Mouse (Mus musculus): ENCODE results near the gene Gpr162. TPM values are rescaled to one million over a fixed set of nuclear protein-coding genes. Genes with fewer than 3 reads are reported as not detected.

The Gpr162 gene
- polyA plus RNA-seq, 1 experiment from 2014 or later, result 1.2 TPM

- Histone ChIP-seq H3K27ac (peak overlapping the region; percentile 88), H3K4me1 (peaks cover 71% of the 10 kb centered on the region)
- no peak for DNase-seq (ENCODE audit: low spot score)
These were observed 592 bp downstream of the Gpr162 start for GRCm38 (mm10) chr6:124863125-124863657.

GRCm38 (mm10) chr6:124862406-124863124 lies 1.2 kb downstream of the Gpr162 start:
- H3K27ac ChIP-seq, result peak overlapping the region; percentile 88
- 15% methylated on average over 8 of the region's 8 CpGs for WGBS
- H3K4me1 ChIP-seq, result peaks cover 78% of the 10 kb centered on the region
- H3K27me3 ChIP-seq (ENCODE audit: low read depth, poor library complexity, severe bottlenecking), result peaks cover 95% of the 10 kb centered on the region
- peak overlapping the region; percentile 68 for H3K4me3 ChIP-seq
- no peaks in the 10 kb centered on the region for H3K9me3 ChIP-seq (replicated peaks)
- peaks cover 3% of the 10 kb centered on the region; the same call in 1 of the 2 replicates for H3K36me3 ChIP-seq
- DNase-seq (ENCODE audit: low spot score), result no peak

More at GRCm38 (mm10) chr6:124863125-124863657, 592 bp downstream of the Gpr162 start:
- Histone ChIP-seq H3K4me3 (peak overlapping the region; percentile 68), H3K27me3 (ENCODE audit: low read depth, poor library complexity, severe bottlenecking) (peaks cover 96% of the 10 kb centered on the region), H3K9me3 (replicated peaks) (no peaks in the 10 kb centered on the region), H3K36me3 (peaks cover 3% of the 10 kb centered on the region; the same call in 1 of the 2 replicates)
- 2% methylated on average over 9 of the region's 16 CpGs for WGBS

GRCm38 (mm10) chr6:124861802-124862201 lies 2.0 kb downstream of the Gpr162 start:
- Histone ChIP-seq H3K9me3 (replicated peaks) (no peaks in the 10 kb centered on the region), H3K4me1 (peaks cover 85% of the 10 kb centered on the region), H3K4me3 (no peak overlapping the region), H3K36me3 (peaks cover 3% of the 10 kb centered on the region; the same call in 1 of the 2 replicates), H3K27ac (no peak overlapping the region), H3K27me3 (ENCODE audit: low read depth, poor library complexity, severe bottlenecking) (peaks cover 87% of the 10 kb centered on the region)
- 56% methylated on average over 3 of the region's 3 CpGs for WGBS
- DNase-seq (ENCODE audit: low spot score), result no peak

GRCm38 (mm10) chr6:124861266-124861665 lies 2.5 kb downstream of the Gpr162 start:
- Histone ChIP-seq H3K4me3 (no peak overlapping the region), H3K36me3 (peaks cover 3% of the 10 kb centered on the region; the same call in 1 of the 2 replicates), H3K9me3 (replicated peaks) (no peaks in the 10 kb centered on the region), H3K27me3 (ENCODE audit: low read depth, poor library complexity, severe bottlenecking) (peaks cover 82% of the 10 kb centered on the region), H3K4me1 (peaks cover 86% of the 10 kb centered on the region), H3K27ac (peak overlapping the region; percentile 51; the same call in 1 of the 2 replicates)
- WGBS, result 82% methylated on average over 19 of the region's 19 CpGs
- DNase-seq (ENCODE audit: low spot score), result no peak

- H3K27ac ChIP-seq, result no peak overlapping the region
- no peaks in the 10 kb centered on the region for H3K9me3 ChIP-seq (replicated peaks)
- DNase-seq (ENCODE audit: low spot score), result no peak
- H3K27me3 ChIP-seq (ENCODE audit: low read depth, poor library complexity, severe bottlenecking), result peaks cover 75% of the 10 kb centered on the region
- H3K36me3 ChIP-seq, result peaks cover 3% of the 10 kb centered on the region; the same call in 1 of the 2 replicates
- H3K4me3 ChIP-seq, result no peak overlapping the region
- 86% methylated on average over 9 of the region's 9 CpGs for WGBS
- H3K4me1 ChIP-seq, result peaks cover 86% of the 10 kb centered on the region
These were observed 3.3 kb downstream of the Gpr162 start for GRCm38 (mm10) chr6:124860511-124860910.

- Histone ChIP-seq H3K27me3 (ENCODE audit: low read depth, poor library complexity, severe bottlenecking) (peaks cover 71% of the 10 kb centered on the region), H3K36me3 (peaks cover 8% of the 10 kb centered on the region), H3K9me3 (replicated peaks) (no peaks in the 10 kb centered on the region), H3K27ac (peak overlapping the region; percentile 56), H3K4me3 (peak overlapping the region; percentile 20; the same call in 1 of the 2 replicates), H3K4me1 (peaks cover 93% of the 10 kb centered on the region)
- 12% methylated on average over 12 of the region's 12 CpGs for WGBS
- DNase-seq (ENCODE audit: low spot score), result peak; percentile 89
These were observed 4.1 kb downstream of the Gpr162 start for GRCm38 (mm10) chr6:124859725-124860124.

- 76% methylated on average over 28 of the region's 28 CpGs for WGBS
- Histone ChIP-seq H3K4me1 (peaks cover 86% of the 10 kb centered on the region), H3K27me3 (ENCODE audit: low read depth, poor library complexity, severe bottlenecking) (peaks cover 63% of the 10 kb centered on the region), H3K9me3 (replicated peaks) (no peaks in the 10 kb centered on the region), H3K27ac (peak overlapping the region; percentile 100), H3K36me3 (peaks cover 18% of the 10 kb centered on the region), H3K4me3 (peak overlapping the region; percentile 93)
- no peak for DNase-seq (ENCODE audit: low spot score)
These were observed 5.0 kb downstream of the Gpr162 start for GRCm38 (mm10) chr6:124858561-124859318.

- DNase-seq (ENCODE audit: low spot score), result no peak
- H3K4me1 ChIP-seq, result peaks cover 79% of the 10 kb centered on the region
- peaks cover 55% of the 10 kb centered on the region for H3K27me3 ChIP-seq (ENCODE audit: low read depth, poor library complexity, severe bottlenecking)
- peaks cover 25% of the 10 kb centered on the region for H3K36me3 ChIP-seq
- WGBS, result 27% methylated on average over 26 of the region's 26 CpGs
- H3K27ac ChIP-seq, result peak overlapping the region; percentile 100
- no peaks in the 10 kb centered on the region for H3K9me3 ChIP-seq (replicated peaks)
- H3K4me3 ChIP-seq, result peak overlapping the region; percentile 93
These were observed 5.8 kb downstream of the Gpr162 start for GRCm38 (mm10) chr6:124857840-124858530.

- H3K9me3 ChIP-seq (replicated peaks), result no peaks in the 10 kb centered on the region
- H3K4me3 ChIP-seq, result peak within 1 kb of the TSS; percentile 93
- H3K36me3 ChIP-seq, result peaks cover 33% of the 10 kb centered on the region
- peak; percentile 92 for DNase-seq (ENCODE audit: low spot score)
- H3K27me3 ChIP-seq (ENCODE audit: low read depth, poor library complexity, severe bottlenecking), result peaks cover 47% of the 10 kb centered on the region
- under 1% methylated on average over 86 of the region's 86 CpGs for WGBS
- H3K4me1 ChIP-seq, result peaks cover 71% of the 10 kb centered on the region
- H3K27ac ChIP-seq, result peak within 1 kb of the TSS; percentile 100
These were observed 6.6 kb downstream of the Gpr162 start, which contains the start of gene P3h3 for GRCm38 (mm10) chr6:124856916-124857839. TSS of gene P3h3 (minus strand) at chr6:124857752.

- H3K4me3 ChIP-seq, result peak overlapping the region; percentile 93
- H3K27me3 ChIP-seq (ENCODE audit: low read depth, poor library complexity, severe bottlenecking), result peaks cover 39% of the 10 kb centered on the region
- WGBS, result 6% methylated on average over 14 of the region's 14 CpGs
- peak overlapping the region; percentile 100 for H3K27ac ChIP-seq
- H3K36me3 ChIP-seq, result peaks cover 41% of the 10 kb centered on the region
- peak; percentile 80 for DNase-seq (ENCODE audit: low spot score)
- no peaks in the 10 kb centered on the region for H3K9me3 ChIP-seq (replicated peaks)
- peaks cover 62% of the 10 kb centered on the region for H3K4me1 ChIP-seq
These were observed 7.5 kb downstream of the Gpr162 start for GRCm38 (mm10) chr6:124856321-124856720.

- H3K27me3 ChIP-seq (ENCODE audit: low read depth, poor library complexity, severe bottlenecking), result peaks cover 22% of the 10 kb centered on the region
- 0 out of 2 replicates have a peak overlapping the region, but pooled peaks have one; percentile 42 for H3K27ac ChIP-seq
- no peak overlapping the region for H3K4me3 ChIP-seq
- H3K36me3 ChIP-seq, result peaks cover 50% of the 10 kb centered on the region
- no peak for DNase-seq (ENCODE audit: low spot score)
- no peaks in the 10 kb centered on the region for H3K9me3 ChIP-seq (replicated peaks)
- WGBS, result 67% methylated on average over 12 of the region's 12 CpGs
- H3K4me1 ChIP-seq, result peaks cover 49% of the 10 kb centered on the region
These were observed 9.1 kb downstream of the Gpr162 start for GRCm38 (mm10) chr6:124854647-124855046.

Data from limb, embryonic 10.5 days (tissue).